Mouse (Mus musculus) heart, adult 8-10 months (tissue): Measurements from ENCODE around the gene Zfand3. TPM values are rescaled to one million over a fixed set of nuclear protein-coding genes. Genes with fewer than 3 reads are reported as not detected.

Experiments
- DNase-seq: peaks from one replicate; pipeline ENCODE4 v3.0.0; 2022; ENCODE audit warnings: low spot score
- total RNA-seq, 4 experiments: library from RNA; stranded (reverse); gene quantifications; 2 replicates each; pipeline ENCODE4 v1.2.4; 2022

Gene Zfand3
- total RNA-seq, 4 experiments from 2014 or later: 132 to 150 (median 148) TPM

GRCm38 (mm10) chr17:29997726-29998125 is 6.8 kb upstream of the Zfand3 start:
- no peak for DNase-seq

DNA sequence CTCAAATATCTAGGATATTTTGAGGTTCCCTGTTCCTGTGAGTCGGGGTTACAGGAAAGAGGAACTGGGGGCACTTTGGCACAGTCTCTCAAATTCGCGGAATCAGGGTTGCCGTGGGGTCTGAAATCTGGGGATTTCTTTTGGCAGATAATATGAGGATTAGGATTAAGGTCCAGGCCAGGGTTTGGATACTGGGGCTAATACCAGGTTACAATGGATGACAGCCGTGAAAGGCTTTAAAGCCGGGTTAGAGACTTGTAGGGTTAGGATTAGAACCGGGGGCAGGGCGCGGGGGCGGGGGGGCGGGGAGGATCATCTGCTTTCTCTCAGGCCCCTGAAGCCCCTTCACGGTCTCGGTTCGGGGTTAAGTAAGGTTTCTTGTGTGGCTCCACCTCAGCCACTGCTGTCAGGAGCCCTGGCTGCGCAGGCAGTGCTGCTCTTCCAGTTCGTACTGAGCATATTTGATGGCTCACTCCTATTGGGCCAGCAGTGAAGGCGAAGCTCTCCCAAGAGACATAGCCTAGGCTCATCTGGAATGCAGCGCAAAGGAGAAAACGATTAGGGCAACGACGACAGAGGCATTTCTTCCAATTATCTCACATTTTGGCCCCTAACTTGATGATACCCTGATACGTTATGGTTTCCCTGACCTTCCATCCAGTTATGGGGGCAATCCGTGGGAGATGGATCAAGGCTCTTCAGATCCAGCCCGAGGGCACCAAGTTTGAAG is 5.8 kb upstream of the Zfand3 start:
- DNase-seq: no peak

GRCm38 (mm10) chr17:30005103-30005443 is 540 bp downstream of the Zfand3 start:
- no peak for DNase-seq

DNA sequence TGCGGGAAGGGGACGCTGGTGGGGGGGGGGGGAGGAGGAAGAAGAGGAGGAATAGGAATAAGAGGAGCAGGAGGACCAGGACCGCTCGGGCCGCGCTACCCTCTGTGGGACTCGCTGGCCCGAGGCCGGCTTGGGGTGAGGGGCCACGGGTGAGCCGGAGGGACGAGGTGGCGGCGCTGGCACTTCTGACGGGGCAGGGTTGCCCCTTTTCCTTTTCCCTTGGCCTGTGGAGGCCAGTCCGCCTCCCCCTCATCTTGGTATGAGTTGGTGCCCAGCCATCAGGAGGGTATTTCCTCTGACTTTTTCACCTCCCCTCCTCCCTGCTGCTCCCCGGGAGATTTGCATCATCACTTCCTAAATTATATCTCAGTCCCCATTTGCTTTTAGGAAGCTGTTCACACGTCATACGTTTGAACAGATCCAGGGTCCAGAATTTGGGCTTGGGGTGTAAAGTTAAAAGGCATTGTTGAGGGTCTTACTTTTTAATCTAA is 963 bp downstream of the Zfand3 start:
- DNase-seq: peak; percentile 51

DNA sequence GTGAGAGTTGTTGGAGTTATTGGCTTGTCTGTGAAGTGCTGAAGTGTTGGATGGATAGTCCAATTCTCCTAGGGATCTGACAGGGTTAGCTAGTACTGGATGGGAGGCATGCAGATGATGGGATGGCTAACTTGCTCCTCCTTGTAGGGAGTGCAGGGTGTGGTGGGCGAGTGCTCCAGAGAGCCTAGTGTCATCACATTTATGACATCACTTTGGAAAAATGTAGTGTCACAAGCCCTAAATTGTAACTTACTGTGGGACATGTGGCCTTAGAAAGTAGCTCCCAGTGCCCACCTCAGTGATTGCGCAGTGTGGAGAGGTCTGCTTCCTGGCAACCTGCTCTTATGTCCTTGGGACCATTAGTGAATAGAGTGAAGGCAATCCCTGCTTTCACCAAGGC is 2.3 kb downstream of the Zfand3 start:
- no peak for DNase-seq

DNA sequence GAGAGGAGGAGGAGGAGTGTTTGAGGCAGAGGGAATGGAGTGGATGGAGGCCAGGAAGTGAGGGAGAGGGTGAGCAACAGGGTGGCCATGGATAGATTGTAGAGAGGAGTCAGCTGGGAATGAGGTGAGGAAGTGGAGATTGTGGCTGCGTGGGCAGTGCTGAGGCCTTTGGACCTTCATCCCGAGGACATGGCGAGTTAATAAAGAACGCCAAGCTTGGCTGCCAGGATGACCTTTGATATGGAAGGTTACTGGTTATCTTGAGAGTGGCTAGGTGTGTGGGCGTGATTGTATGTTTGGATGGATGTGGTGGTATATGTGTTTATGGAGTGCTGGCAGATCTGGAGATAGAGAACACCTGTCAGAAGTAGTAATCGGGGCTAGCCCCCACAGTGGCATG is 3.4 kb downstream of the Zfand3 start:
- no peak for DNase-seq

- DNase-seq: no peak
These were observed 3.9 kb downstream of the Zfand3 start for GRCm38 (mm10) chr17:30008392-30008791.

- DNase-seq: no peak
These were observed 10.1 kb downstream of the Zfand3 start for GRCm38 (mm10) chr17:30014660-30015059.

- no peak for DNase-seq
These were observed 14.5 kb downstream of the Zfand3 start for GRCm38 (mm10) chr17:30018927-30019610.

DNA sequence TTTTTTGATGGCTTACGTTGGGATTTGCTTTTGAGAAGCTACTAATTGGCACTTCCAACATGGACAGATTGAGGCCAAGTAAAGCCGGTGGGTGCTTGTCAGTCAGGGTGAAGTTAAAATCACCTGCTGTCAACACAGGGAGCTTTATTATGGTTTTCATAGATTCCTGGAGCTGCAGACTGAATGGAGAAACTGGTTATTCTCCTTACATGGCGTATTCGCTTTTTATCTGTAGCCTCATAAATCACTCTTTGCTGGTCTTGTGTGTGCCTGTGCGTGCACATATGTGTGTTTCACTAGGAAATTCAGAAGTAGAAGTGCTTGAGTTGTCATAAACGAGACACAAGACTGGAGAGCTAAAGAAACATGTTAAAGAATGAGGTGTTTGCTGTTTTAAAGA is 15.4 kb downstream of the Zfand3 start:
- DNase-seq: no peak

DNA sequence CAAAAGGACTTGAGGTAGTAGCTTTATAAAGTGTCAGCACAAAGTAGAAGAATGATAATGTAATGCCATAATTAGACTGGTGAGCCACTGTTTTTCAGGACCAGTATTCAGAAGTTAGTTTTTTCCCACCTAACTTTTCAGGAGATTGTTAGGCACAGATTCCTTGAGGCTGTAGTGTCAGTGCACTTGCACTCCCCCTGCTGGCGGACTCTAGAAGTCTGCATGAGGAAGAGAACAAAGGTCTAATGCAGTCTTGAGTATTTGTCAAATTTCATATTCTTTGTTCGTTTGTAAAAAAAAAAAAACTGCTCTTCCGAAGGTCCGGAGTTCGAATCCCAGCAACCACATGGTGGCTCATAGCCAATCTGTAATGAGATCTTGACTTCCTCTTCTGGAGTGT is 20.1 kb downstream of the Zfand3 start:
- DNase-seq: peak; percentile 72

- DNase-seq: peak; percentile 33
These were observed 22.1 kb downstream of the Zfand3 start for GRCm38 (mm10) chr17:30026617-30027016.

DNA sequence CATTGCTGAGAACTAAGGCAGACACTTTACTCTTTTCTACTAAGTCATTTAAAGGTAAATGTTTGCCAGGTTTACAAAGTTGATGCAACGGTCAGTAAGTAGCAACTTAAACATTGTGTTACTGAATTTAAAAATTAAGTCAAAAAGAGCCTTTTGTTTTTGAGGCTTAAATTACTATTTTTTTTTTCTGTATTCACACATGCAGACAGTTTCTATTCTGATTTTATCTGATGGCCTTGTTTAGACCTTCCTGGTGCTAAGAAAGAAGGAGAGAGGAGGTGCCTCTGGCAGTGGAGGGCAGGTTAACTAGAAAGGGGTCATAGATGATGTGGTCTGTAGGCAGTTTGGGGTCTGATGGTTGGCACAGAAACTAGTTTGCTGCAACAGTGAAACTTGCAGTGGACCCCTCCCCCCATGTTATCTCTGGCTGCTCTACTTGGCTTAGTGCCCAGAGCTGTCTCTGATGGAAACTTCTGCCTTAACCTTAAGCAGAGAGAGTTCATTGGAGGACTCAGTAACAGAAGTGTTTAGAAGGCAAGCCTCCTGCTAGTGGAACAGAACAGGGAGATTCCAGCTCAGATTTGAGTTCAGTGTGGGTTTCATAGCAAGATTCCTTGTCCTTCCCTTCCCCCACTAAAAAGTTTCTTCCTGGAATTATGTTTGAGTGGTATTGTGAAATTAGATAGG is 23.0 kb downstream of the Zfand3 start:
- DNase-seq: peak; percentile 61

- DNase-seq: peak; percentile 24
These were observed 25.2 kb downstream of the Zfand3 start for GRCm38 (mm10) chr17:30029633-30030226.

DNA sequence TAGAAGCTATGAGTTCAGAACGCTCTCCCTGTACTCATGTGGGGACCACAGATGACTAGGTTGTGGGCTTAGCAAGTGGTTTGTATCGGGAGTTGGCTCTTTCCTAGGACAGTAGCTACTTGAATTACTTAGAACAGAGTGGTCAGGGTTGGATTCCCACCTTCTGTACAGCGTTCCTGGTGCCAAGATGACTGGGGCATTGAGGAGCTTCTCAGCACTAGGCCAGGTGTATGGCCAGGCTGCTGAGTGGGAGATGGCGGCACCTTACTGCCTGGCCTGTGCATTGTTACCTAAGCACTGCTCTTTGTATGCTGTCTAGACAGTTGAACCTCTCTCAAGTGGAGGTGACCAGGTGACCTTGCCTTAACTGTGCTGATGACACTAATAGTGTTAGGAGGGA is 28.3 kb downstream of the Zfand3 start:
- DNase-seq: no peak

DNA sequence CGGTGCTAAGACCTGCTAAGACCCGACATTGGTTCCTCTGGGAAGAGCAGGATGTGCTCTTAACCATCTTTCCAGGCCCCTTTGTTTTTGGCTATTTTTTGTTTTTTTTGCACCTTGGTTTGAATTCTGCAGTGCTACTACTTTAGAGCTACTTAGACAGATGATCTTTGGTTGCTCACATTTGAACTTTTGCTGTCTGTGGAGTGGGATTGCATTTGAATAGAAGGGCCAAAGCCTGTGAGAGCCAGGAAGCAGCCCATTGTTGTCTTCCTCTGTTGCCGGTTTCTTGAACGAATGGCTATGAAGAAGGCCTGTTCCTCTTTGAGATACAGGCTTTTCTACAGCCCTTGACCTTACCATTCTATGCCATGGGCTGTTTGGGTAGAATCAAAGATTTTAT is 29.5 kb downstream of the Zfand3 start:
- DNase-seq: no peak

GRCm38 (mm10) chr17:30035216-30036005 is 30.9 kb downstream of the Zfand3 start:
- no peak for DNase-seq

DNA sequence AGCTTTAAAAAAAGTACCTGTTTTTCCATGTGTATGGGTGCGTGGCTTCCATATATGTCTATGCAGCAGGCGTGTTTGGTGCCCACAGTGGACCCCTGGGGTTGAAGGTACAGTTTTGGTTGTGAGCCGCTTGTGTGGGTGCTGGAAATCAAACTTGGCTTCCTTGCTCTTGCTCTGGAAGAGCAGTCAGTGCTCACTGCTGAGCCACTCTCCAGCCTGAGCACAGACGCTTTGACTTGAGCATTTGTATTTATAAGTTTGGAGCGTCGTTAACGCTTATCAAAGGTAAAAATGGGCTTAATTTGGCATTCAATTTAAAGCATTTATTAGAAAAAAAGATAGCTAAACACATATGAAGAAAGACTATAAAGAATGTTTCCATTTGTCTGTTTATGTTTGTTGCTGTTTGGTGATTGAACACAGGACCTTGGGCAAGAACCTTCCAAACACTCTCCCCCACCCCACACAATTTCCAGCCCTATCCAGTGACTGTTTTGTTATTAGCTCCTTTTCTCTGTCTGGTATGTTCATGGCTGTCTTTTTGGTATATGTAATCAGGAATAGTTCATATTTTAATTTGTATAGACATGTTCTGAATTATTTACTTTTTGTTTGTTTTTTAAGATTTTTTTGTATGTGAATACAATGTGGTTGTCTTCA is 38.8 kb downstream of the Zfand3 start:
- DNase-seq: no peak

DNA sequence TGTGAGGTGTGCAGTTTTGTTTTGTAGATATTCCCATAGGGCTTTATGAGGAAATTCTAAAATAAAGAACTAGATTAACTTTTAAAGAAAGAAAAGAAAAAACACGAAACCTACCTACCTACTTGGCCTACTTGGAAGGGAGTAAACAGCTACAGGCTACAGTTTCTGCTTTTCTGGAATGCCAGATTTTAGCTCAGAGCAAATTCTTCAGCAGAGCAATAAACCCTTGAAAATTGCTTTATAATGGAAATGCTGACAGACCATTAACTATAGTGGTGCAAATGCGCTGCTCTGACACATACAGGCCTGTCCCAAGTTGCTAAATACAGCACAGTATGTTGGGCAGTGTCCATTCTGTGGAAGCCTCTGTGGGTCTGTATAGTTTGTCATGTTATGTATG is 40.6 kb downstream of the Zfand3 start:
- DNase-seq: no peak

GRCm38 (mm10) chr17:30046654-30047053 is 42.1 kb downstream of the Zfand3 start:
- no peak for DNase-seq
